In genomic region chr1:185546346-185546745, GRCm38 (mm10) we compare ENCODE assay signal across 8 mouse cellular contexts.
DNase-seq lines count a peak whose midpoint lies in the region; ATAC-seq lines count a peak whose summit lies in the region.

No protein-coding gene starts in this region.

- peak; percentile 6 to 14 for DNase-seq in frontal cortex, postnatal 36 days (ENCODE audit: low spot score in 2 of 2)
- no peak for DNase-seq in frontal cortex, postnatal 14 days (ENCODE audit: low spot score in 2 of 2)
- DNase-seq in A20 (ENCODE audit: low read depth, low spot score): peak; percentile 26
- DNase-seq in layer of hippocampus, postnatal 36 days: peak; percentile 7 to 8
- DNase-seq in retina, embryonic 14.5 days (ENCODE audit: low spot score): peak; percentile 83
- DNase-seq in gastrocnemius, postnatal 25 days: no peak
- no peak for DNase-seq in left cerebral cortex, postnatal 10 days (ENCODE audit: extremely low spot score in 1 of 2, low spot score in 2 of 2)

- peak; percentile 63 for ATAC-seq in common myeloid progenitor, adult 5-6 weeks (replicated peaks; ENCODE audit: low read depth, poor library complexity, severe bottlenecking)

- intact Hi-C loops in left cerebral cortex, postnatal 10 days (cut with DNase I): loop anchor here (5.0 kb wide), 2 partner anchors 136 to 1176 kb away; no protein-coding TSS in a partner anchor

Comparison
In these comparisons a context has a peak if more than half of its experiments do, and no peak if none do; other contexts are left out.
1. DNase-seq: peak in frontal cortex, postnatal 36 days (2 of 2), A20 (single experiment), layer of hippocampus, postnatal 36 days (2 of 2) and retina, embryonic 14.5 days (single experiment); none in frontal cortex, postnatal 14 days (0 of 2), gastrocnemius, postnatal 25 days (single experiment) and left cerebral cortex, postnatal 10 days (0 of 2).